Mouse (Mus musculus) thymus, postnatal 25 days (tissue): ENCODE measurements around the gene Tor1aip2.

Experiments used
- DNase-seq: peaks from one replicate; pipeline ENCODE4 v3.0.0; 2022

Tor1aip2 gene

GRCm38 (mm10) chr1:156041451-156042241 lies 6.4 kb downstream of the Tor1aip2 start:
- no peak for DNase-seq

DNA sequence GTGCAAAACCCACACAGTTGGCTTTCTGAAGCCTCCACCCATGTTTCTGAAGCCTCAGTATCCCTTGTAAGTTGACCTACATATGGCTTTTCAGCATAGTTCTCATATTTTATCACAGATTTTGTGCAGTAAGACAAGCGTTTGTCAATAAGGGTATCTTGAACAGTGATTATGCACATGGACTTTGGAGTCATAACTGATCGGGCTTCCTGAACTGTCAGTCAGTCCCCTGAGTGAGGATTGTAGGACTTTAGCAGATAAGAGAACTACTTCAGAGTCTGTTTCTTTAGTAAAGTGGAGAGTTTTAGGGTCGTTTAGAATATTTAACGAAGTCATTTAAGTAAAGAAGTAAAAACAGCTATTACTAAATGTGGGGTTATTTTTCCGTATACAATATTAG lies 7.3 kb downstream of the Tor1aip2 start:
- DNase-seq: no peak

GRCm38 (mm10) chr1:156043027-156043426 lies 7.8 kb downstream of the Tor1aip2 start:
- DNase-seq: peak; percentile 67

DNA sequence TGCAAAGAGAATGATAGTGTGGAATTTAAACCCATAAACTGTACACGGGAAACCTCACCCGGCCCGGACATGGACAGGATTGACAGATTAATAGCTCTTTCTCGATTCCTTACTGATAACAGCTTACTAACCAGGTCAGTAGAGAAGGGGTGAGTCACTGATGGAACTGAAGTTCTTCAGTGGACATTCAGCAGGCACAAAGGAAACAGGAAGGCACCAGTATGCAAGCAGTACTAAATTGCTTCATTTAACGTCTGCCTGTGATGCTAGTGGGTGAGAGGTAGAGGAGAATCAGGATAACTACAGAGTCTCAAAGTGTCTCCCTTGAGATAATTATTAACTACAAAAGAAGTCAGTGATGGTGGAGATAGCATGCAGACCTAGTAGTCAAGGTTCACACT lies 9.0 kb downstream of the Tor1aip2 start:
- no peak for DNase-seq

GRCm38 (mm10) chr1:156046688-156047087 lies 11.5 kb downstream of the Tor1aip2 start:
- DNase-seq: no peak

DNA sequence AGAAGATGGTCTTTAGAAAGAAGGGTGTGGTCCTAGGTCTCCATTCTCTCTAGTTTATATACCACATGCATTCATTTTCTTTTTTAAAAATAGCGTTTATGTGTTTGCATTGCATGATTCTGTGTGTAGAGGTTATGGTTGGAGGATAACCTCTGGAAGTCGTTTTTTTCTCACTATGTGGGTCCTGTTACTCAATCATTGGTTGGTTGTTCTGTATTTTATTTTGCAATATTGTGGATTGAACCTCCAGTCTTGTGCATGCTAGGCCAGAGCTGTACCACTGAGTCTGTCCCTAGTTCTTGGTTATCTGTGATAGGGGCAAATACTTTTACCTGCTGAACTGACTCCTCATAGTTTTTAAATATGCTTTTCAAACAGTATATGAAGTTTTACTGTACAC lies 23.0 kb downstream of the Tor1aip2 start:
- no peak for DNase-seq

DNA sequence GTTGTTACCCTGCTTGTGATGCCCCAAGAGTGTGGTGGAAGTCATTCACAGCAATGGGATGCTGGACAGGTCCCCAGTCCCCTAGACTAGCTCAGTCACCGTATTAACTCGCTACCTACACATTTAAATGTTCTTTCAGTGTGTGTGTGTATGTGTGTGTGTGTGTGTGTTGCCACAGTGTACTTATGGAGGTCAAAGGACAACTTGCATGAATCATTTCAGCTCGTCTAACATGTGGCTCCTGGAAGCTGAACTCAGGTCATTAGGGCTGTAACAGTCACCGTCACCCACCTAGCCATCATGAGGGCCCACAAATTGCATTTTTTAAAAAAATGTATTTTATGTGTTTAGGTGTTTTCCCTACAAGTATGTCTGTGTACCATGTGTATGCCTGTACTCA lies 27.0 kb downstream of the Tor1aip2 start:
- no peak for DNase-seq

- no peak for DNase-seq
Measured at GRCm38 (mm10) chr1:156066133-156066532, 30.9 kb downstream of the Tor1aip2 start.

GRCm38 (mm10) chr1:156070106-156070505 lies 34.9 kb downstream of the Tor1aip2 start:
- DNase-seq: no peak

DNA sequence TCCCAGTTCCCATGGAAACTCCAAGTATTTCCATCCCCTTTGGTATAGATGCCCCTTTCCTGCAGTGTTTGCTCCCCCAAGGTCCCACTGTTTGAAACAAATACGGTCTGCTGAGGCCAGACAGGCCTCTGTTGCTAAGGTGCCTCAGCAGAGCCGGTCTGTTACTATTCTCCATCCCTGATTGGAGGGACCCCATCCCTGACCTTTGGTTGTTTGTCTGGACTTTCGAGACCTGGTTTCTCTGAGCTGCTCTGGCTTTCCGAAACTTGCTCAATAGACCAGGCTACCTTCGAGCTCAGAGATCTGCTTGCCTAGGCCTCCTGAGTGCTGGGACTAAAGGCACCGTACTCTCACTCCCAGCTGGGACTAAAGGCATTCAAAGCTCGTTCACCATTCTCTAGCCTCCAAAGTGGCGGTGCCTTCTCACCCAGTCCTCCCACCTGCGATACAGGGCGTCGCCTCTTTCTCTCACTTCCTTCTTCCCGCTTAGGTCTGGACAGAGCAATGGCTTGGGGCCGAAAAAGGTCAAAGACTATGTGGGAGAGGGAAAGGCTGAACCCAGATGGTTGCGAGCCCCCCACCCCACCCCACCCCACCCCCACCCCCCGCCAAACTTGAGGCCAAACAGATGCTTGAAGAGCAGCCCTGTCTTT lies 38.1 kb downstream of the Tor1aip2 start:
- no peak for DNase-seq

GRCm38 (mm10) chr1:156074575-156074974 lies 39.4 kb downstream of the Tor1aip2 start:
- no peak for DNase-seq

DNA sequence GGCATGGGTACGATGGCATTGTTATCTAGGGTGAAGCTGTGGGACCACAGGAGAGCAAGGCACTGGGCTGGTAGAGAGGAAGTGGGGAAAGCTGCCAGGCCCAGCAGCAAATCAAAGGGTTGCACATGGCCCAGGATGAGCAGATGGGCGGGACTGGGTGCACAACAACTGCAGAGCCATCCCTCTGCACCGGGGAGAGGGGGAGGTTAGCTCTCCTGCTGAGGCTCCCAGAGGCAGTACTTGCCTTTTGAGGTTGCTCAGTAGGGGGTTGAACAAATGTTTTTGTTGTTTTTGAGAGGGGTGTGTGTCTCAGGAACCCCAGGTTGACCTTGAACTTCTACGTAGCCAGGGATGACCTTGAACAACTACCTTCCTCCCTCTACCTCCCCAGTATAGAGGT lies 41.3 kb downstream of the Tor1aip2 start:
- DNase-seq: peak; percentile 66

GRCm38 (mm10) chr1:156077655-156078054 lies 42.5 kb downstream of the Tor1aip2 start:
- DNase-seq: no peak

DNA sequence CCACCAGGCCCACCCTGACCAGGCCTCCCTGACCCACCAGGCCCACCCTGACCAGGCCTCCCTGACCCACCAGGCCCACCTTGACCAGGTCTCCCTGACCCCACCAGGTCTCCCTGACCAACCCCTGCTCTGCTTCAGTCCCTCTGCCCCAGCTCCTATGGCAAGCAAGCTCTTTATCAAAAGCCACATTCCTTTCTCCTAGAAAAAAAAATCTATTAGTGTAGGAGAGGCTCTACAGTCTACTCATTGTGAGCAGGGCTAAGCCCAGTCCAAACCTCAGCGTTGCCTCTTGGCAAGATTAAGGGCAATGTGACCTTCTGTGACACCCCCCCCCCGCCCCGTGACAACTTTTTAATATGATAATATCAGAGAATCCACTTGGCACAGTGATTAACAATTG lies 49.4 kb downstream of the Tor1aip2 start:
- no peak for DNase-seq

DNA sequence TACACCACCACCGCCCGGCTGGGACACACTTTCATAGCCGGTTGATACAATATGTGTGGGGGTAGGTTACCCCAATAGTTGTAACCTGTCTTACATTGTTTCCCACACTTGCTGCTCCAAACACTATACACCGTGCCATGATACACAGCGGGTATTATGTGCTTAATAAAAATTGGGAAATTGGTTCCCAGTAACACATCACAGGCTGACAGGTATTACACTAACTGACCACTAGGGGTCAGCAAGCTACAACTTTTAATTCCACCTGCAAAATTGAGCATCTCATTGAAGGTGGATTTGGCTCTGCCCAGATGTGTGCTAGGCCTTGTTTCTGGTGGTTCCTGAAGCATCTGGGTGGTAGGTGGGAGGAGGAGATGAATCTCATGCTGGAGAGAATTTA lies 50.6 kb downstream of the Tor1aip2 start:
- peak; percentile 37 for DNase-seq

DNA sequence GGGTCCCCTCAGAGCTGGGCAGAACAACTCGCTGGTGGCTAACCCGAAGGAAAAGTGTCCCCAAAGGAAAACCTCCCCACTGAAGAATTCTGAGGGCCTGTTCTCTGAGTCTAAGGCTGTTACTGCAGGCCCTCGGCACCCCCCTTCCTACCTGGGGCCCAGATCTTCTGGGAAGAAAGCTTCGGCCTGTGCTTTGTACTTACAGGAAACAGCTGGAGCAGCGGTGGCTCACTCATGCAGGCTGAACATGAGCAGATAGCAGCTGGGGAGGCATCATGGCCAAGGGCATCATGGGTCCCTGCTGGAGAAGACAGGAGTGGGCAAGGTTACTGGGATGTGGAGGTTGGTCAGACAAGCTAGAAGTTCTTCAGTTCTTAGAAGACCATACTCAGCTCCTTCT lies 52.4 kb downstream of the Tor1aip2 start:
- DNase-seq: peak; percentile 19

DNA sequence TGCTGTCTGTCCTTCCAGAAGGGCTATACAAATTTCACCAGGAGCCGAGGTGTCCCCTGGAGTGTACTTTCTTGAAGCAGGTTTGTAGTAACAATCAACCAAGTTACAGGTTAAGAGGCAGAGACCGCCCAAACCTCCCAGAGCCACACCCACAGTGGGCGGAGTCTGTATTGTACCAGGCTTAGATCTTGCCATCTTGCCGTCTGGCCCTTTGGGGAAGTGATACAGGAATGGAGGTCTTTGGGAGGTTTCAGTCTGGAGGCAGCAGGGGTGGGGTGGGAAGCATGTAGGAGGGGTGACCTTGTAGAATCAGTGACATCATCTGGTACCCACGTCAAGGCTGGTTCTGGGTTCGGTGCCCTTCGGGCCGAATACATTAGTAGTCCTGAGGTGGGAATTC lies 54.4 kb downstream of the Tor1aip2 start:
- no peak for DNase-seq

DNA sequence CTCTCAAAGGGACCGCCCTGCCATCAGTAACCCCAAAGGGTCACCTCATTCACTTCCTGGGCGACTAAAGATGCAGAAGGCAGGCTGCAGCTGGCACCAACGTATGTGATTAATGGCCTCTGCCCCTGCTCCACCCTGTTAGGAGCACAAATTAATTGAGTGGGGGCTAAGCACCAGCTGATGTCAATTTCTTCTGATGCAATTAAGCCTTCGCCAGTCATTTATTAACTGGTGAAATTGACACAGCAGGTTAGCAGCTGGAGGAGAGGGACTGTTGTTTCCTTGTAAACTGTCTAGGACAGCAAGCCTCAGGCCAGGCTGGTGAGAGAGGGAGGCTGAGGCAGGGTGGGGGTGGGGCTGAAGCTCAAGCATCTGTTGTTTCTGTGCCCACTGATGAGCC lies 54.8 kb downstream of the Tor1aip2 start:
- DNase-seq: no peak

DNA sequence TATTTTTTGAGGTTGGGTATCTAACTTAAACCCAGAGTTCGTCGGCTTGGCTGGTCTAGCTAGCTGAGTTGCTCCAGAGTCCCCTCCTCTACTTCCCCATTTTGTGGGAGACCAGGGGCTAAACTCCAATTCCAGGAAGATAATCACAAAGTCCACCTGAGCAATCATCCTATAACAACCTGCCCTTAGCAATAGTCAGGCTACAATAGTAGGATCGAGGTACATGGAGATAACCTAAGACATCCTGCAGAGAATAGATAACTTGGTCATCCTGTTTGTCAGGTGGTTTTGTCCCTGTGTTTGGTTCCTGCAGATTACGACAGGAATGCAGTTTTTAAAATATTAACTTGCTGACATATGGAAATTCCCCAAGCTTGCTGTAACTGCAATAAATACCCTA lies 56.6 kb downstream of the Tor1aip2 start:
- no peak for DNase-seq

DNA sequence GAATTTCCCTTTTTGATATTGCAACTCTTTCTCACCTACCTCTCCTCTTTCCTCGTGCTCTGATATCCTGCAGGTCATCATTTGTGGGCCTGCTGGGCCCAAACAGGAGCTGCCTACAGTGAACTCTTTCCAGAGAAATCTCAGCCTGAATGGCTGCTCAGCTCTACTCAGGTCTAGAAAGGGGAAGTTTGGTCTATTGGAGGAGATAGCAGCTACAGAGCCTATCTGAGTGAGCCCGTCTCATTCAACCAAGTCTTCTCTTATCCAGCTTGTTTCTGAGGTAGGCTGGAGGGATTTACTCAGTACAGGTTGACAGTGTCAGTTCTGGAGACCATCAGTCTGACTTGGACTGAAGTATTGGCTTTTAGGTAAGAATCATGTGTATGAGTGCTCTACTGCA lies 68.6 kb downstream of the Tor1aip2 start:
- no peak for DNase-seq

- no peak for DNase-seq
Measured at GRCm38 (mm10) chr1:156105381-156105780, 70.2 kb downstream of the Tor1aip2 start.

- DNase-seq: no peak
Measured at GRCm38 (mm10) chr1:156107424-156107823, 72.2 kb downstream of the Tor1aip2 start.

DNA sequence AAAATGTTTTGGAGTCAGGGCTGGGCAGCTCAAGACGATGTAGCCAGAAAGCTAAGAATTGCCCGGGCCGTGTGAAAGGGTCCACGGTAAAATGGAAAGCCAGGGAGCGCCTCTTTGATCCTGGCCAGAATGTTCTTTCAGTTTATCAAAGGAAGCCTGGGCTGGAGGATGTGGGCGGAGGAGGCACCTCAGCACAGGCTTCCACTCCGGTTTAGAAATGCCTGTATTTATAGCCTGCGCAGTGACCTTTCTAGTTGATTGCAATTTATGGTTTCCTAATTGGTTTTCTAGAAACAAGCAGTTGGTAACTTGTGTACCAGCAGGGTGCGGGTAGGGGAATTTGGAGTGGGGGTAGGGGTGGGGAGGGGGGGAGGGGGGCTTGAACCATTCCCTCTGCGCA lies 73.2 kb downstream of the Tor1aip2 start:
- no peak for DNase-seq

DNA sequence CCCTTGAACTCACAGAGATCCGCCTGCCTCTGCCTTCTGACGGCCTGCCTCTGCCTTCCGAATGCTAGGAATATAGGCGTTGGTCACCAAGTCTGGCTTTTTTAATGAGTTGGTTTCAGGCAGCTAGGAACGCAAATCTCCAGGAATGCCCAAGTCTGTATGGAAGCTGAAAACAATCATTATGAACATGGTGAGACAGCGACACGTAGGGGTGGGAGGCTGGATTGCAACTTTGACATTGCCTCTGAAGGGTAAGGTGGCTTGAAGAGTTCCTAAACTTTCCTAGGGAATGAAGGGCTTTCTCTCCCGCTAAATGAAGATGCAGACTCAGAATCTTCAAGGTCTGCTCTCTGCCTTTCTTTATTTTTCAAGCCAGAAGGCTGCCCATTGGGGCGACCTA lies 75.9 kb downstream of the Tor1aip2 start:
- DNase-seq: no peak

DNA sequence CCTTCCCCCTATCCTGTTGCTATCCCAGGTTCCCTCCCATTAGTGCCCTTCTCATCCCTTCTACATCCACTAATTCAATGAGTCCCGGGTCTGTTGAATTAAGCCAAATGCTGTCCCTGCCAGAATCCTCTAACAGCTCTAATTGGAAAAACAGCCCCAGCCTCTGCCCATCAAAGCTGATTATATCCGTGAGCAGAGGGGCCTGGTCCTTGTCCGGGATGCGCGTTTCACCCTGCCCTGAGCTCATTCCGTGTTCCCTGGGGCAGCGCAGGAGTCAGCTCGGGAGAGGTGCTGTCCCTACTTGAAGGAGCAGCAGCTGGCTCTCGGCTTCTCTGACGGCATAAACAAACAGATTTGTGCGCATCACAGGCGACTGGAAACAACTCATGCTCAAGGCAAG lies 76.5 kb downstream of the Tor1aip2 start:
- DNase-seq: no peak
